Mouse (Mus musculus) limb, embryonic 11.5 days (tissue): Measurements from ENCODE around the gene Tnfaip6. TPM values are rescaled to one million over a fixed set of nuclear protein-coding genes. Genes with fewer than 3 reads are reported as not detected.

ENCODE experiments used
- ATAC-seq: fragments of 200-750 bp; cut with Nextera tagmentation; 2 replicates; pipeline ENCODE4 v1.8.0; 2017; ENCODE audit warnings: low read depth; ENCODE audit not compliant: insufficient number of reproducible peaks, low FRiP score, low TSS enrichment
- DNase-seq: peaks from one replicate; pipeline ENCODE4 v3.0.0-alpha.2; 2015; ENCODE audit warnings: low spot score
- H3K27ac ChIP-seq: fragments of 300-500 bp; sonication (generic); replicated peaks from 2 replicates; pipeline ENCODE4 v1.5.1; 2014; ENCODE audit warnings: low read depth, mild to moderate bottlenecking, low read length
- H3K27me3 ChIP-seq: fragments of 300-500 bp; sonication (generic); 2 replicates; pipeline ENCODE4 v1.6.1; 2014; ENCODE audit warnings: mild to moderate bottlenecking, low read length, mixed read lengths; ENCODE audit not compliant: control insufficient read depth, insufficient read depth
- H3K36me3 ChIP-seq: fragments of 300-500 bp; sonication (generic); 2 replicates; pipeline ENCODE4 v1.6.1; 2014; ENCODE audit warnings: mild to moderate bottlenecking, low read length, moderate library complexity, mixed read lengths; ENCODE audit not compliant: control insufficient read depth, insufficient read depth
- H3K4me1 ChIP-seq: fragments of 300-500 bp; sonication (generic); 2 replicates; pipeline ENCODE4 v1.6.1; 2014; ENCODE audit warnings: low read length, mixed read lengths; ENCODE audit not compliant: control insufficient read depth, insufficient read depth
- H3K4me2 ChIP-seq: fragments of 300-500 bp; sonication (generic); 2 replicates; pipeline ENCODE4 v1.6.1; 2014; ENCODE audit warnings: low read depth, mild to moderate bottlenecking, moderate library complexity; ENCODE audit not compliant: severe bottlenecking
- H3K4me3 ChIP-seq: fragments of 300-500 bp; sonication (generic); 2 replicates; pipeline ENCODE4 v1.5.1; 2014; ENCODE audit warnings: low read depth, low read length
- H3K9ac ChIP-seq: fragments of 300-500 bp; sonication (generic); 2 replicates; pipeline ENCODE4 v1.6.1; 2014; ENCODE audit warnings: mild to moderate bottlenecking, low read length
- H3K9me3 ChIP-seq: fragments of 300-500 bp; sonication (generic); 2 replicates; pipeline ENCODE4 v1.6.1; 2016; ENCODE audit warnings: low read length; ENCODE audit not compliant: control insufficient read depth
- WGBS: fragments of 180-500 bp; shearing (Covaris S2); extraction: QIAGEN DNeasy Blood & Tissue Kit; methylation state at CpG from one replicate; pipeline ENCODE4 v1.1.7; 2014; 5-methylcytosine and 5-hydroxymethylcytosine counted together
- polyA plus RNA-seq: library from polyadenylated mRNA; unstranded; fragments of >200 nt; fragmentation: Nextera tagmentation; extraction: Ambion mirVana; gene quantifications from 2 replicates; pipeline ENCODE4 v1.2.1, GENCODE M21; 2014

Tnfaip6 gene
- polyA plus RNA-seq, 1 experiment from 2014 or later = 46.9 TPM

DNA sequence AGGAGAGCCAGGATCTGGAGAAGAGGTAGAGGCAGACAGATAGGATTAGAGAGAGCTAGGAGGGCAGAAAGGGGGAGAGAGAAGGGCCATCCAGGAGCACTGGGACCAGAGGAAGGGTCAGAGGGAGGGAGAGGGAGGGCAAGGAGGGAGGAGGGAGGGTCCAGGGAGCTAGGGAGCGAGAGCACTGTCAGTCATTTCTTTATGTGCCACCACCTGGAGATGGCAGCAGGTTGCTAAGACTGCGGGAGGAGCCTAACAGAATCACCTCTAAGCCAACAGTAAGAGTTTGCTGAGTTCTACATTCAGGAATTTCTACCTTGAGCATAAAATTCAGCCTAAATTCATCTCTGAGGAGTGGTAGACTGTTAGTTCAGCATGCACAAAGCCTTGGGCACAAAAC, 40.9 kb downstream of the Tnfaip6 start:
- H3K27ac ChIP-seq = no peak overlapping the region
- H3K4me1 ChIP-seq = no peaks in the 10 kb centered on the region
- no peak overlapping the region for H3K4me2 ChIP-seq
- WGBS = 100% methylated on average over 2 of the region's 2 CpGs
- H3K9me3 ChIP-seq = no peaks in the 10 kb centered on the region
- H3K4me3 ChIP-seq = no peak overlapping the region
- peaks cover 12% of the 10 kb centered on the region; the same call in 1 of the 2 replicates for H3K36me3 ChIP-seq
- H3K9ac ChIP-seq = no peak overlapping the region
- no peaks in the 10 kb centered on the region for H3K27me3 ChIP-seq
- no peak for DNase-seq
- no peak for ATAC-seq

DNA sequence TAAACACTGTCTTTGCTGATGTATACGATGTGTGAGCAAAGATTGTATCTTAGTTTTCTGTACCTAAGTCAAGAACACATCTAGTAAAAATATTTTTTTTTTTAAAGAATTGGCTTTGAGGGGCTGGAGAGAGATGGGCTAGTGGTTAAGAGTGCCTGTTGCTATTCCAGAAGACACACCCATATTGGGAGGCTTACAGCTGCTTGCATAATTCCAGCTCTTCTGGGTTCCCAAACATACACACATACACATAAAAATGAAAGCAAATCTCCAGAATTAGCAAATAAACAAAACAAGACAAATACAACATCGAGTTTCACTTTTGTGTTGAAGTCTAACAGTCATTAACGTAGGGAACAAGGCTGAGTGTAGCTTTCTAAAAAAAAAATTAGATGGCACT, 46.2 kb downstream of the Tnfaip6 start:
- no peak overlapping the region for H3K4me3 ChIP-seq
- no peaks in the 10 kb centered on the region for H3K9me3 ChIP-seq
- H3K36me3 ChIP-seq = peaks cover 5% of the 10 kb centered on the region; the same call in 1 of the 2 replicates
- 96% methylated on average over 3 of the region's 3 CpGs for WGBS
- no peak for ATAC-seq
- H3K27me3 ChIP-seq = no peaks in the 10 kb centered on the region
- no peaks in the 10 kb centered on the region for H3K4me1 ChIP-seq
- H3K4me2 ChIP-seq = no peak overlapping the region
- H3K27ac ChIP-seq = no peak overlapping the region
- H3K9ac ChIP-seq = no peak overlapping the region
- no peak for DNase-seq

DNA sequence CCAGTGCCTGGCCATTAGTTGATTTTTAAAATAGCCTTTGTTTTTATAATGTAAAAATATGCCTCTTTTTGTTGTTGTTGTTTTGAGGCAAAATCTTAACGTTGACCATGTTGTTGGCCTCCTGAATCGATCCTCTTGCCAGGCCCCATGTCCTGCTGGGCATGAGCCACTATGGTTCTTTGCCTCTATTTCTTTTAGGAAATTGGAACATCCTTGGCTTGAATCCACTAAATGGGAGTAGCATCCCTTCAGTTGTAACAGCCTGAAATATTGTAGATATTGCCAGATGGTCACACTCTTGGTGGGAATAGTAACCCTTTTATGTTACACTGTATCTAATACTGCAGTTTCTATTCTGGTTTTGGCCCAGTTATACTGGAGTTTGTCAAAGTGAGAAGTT, 46.8 kb downstream of the Tnfaip6 start:
- Histone ChIP-seq H3K4me1 (no peaks in the 10 kb centered on the region), H3K27ac (no peak overlapping the region), H3K9ac (no peak overlapping the region), H3K4me2 (no peak overlapping the region), H3K27me3 (no peaks in the 10 kb centered on the region), H3K36me3 (peaks cover 5% of the 10 kb centered on the region; the same call in 1 of the 2 replicates), H3K4me3 (no peak overlapping the region), H3K9me3 (no peaks in the 10 kb centered on the region)
- ATAC-seq (no peak), DNase-seq (no peak)
- WGBS = 97% methylated on average over 2 of the region's 2 CpGs

Other genes starting within 250 kb of the Tnfaip6 start
- 9.1 and 11.6 TPM in 2 replicates for gene Rbm43, start 102.8 kb upstream of the Tnfaip6 start, polyA plus RNA-seq
- gene Nmi, start 64.5 kb upstream of the Tnfaip6 start, polyA plus RNA-seq = 8.3 and 8.9 TPM in 2 replicates
- gene Rif1, start 34.8 kb downstream of the Tnfaip6 start, polyA plus RNA-seq = 60.0 and 65.2 TPM in 2 replicates